Mouse (Mus musculus) liver, postnatal 0 days (tissue): Measurements from ENCODE around the gene Arf3.

Source experiments
- CTCF ChIP-seq: sonication (generic); IDR thresholded peaks from 2 replicates; pipeline ENCODE4 v1.5.1; 2016; ENCODE audit warnings: antibody characterized with exemption, low read depth
- EP300 ChIP-seq: IDR thresholded peaks from 2 replicates; pipeline ENCODE4 v1.6.1; 2016; ENCODE audit warnings: antibody characterized with exemption, low read depth, mild to moderate bottlenecking

DNA sequence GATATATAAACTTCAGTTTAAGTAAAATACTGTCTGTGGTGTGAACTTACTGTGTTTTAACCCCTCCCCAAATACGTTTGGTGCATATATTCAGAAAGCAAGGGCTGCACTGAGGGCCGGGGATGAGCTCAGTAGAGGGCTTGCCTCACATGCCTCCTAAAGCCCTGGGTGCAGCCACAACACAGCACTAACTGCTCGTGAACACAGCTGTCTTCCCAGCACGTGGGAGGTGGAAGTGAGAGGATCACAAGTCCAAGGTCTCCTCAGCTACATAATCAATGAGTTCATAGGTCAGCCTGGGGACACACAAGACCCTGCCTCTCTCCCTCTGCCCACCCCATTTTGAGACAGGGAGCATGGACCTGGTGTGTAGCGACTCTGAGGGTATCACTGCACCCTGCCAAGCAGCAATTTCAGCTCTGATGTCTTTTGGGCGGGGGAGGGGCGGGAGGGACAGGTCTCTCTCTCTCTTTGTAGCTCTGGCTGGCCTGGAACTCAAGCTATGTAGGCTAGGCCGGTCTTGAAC lies 30.9 kb downstream of the Arf3 start:
- TF ChIP-seq CTCF (no peak), EP300 (no peak)
